Mouse (Mus musculus) cerebellum, adult 9-10 months (tissue): ENCODE results near the gene Nav3.

ENCODE experiments used
- DNase-seq: peaks from one replicate; pipeline ENCODE4 v3.0.0; 2022

The Nav3 gene

DNA sequence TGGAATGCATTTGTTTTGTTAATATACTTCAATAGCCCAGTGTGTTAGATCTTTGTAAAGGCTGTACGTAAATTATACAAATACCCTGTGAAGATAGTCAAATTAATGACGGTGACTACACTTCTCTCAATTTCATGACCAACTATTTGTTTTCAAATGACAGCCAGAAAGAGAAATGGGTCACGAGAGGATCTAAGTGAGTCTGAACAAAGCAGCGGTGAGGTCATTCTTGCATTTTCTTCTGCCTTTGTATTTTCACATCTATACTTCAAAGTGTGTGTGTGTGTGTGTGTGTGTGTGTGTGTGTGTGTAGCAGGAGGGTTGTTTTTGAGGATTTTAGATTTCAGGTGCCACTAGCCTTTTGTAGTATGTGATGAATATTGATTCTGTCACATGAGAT, 662.5 kb downstream of the Nav3 start:
- no peak for DNase-seq

DNA sequence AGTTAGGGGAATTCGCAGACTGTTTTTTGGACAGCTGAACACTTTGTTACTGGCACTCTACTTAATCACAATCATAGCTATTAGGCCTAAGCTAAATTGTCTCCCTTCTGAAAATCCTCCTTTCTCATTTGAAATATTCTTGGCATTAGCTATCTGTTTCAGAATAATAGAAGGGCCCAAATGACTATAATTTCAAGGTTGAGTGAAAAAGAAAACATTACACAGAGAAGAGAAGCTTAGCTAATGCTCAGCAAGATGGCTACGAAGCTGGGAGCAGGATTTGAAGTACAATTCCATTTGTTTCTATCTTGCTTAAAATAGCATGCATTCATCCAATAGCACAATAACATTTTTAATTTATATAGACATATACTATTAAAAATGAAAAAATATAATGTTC, 667.3 kb downstream of the Nav3 start:
- no peak for DNase-seq

DNA sequence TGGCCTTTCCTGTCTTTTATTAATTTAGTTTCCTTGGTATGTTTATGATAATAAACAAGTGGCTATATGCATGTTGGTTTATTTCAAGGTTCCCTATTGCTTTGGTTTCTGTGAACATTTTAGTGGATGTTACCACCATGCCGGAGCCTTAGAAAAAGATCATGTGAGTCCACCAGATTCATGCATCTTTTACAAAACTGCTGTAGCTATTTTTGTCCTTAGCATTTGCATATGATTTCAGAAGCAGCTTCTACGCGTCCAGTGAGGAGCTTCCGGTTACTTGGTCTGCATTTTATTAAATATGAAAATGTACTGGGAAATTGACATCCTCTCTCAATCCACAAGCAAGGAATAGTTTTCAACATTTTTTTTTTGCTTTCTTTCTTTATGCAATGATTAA, 676.9 kb downstream of the Nav3 start:
- DNase-seq = no peak

DNA sequence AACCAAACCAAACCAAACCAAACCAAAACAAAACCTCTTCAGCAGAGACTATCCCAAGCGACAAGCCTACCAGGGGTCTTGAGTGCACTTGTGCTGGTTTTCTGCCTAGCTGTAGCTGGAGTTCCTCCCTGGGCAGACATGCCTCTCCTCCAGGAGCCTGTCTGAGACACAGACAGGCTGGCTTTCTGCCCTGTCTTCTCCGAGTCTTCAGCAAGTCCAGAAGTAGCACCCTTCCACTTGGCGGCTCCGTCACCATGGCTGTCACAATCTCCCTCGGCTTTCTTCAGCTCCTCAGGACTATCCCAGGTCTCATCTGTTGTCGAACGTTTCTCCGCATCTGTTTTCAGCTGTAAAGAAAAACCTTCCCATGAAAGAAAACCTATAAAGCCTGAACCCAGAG, 686.9 kb downstream of the Nav3 start:
- DNase-seq = no peak

DNA sequence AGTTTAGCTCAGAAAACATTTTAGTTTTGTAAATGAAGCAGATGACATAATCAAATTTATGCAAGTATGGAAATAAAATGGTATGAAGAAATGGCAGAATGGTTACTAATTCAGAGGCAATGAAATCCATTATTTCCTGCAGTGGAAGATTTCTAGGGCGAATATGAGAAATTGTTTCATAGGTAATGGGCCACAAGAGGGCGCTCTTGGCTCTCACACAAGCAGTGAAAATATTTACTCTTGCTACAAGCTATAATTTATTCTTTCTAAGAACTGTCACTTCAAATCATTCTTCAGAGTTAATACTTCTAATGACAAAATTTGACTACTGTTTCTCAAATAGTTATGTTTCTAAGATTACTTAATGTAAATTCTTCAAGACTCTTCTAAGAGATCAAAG, 690.4 kb downstream of the Nav3 start:
- DNase-seq = peak; percentile 79

DNA sequence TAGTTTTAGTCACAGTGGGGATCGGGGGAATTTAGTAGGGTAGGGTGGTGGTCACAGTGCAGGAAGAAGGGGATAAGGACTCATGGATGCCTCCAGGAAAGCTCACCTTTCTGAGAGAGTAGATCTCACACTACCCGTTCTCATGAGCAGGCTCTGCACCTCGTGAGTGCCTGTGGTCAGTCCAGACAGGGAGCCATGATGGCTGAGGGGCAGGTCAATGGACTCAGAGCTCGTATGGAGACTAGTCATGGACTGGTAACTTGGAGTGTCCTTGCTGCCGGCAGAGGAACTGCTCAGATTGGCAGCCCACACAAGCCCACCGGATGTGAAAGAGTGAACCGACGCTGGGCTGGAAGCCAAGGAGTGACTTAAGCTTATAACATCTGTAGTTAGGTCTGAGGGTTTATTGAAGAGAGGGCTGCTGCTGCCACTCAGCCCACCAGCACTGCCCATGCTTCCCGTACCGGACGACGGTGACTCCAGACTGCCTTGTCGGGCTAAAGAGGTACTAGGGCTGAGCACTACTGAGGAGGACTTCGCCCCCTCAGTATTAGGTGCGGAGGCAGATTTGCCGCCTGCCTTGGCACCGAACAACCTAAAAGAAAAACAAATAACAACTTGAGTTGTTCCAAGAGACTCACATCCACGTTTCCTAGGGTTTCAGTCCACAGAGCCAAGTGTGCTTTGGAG, 691.4 kb downstream of the Nav3 start:
- DNase-seq = no peak

DNA sequence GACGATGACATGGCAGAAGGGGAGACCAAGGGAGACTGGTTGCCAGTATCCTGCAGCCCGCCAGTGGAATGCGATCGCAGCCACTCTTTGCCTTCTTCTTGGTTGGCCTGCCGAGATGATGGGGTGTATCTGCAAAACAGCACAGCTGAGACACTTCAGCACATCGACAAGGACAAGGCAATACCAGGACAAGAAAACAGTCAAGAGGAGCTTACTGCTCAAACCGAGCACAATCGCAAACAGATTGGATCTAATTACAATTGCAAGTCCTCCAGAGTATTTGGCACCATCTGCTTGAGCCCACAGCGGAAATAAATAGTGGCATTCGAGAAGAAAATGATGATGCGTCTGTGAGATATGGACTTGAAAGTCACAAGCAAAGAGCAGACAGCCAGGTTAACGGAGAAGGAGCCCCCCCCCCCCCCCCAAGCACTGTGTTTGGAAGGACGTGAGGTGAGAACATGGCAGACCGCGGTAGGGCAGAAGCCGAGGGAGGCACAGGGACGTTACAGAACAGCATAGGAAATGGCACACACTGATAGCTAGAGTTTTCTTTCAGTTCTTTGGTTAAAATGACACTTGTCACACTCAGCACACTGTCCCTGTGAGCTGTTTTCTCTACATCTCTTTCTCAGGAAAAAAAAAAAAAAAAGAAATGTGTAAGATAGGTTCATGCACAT, 696.9 kb downstream of the Nav3 start:
- peak; percentile 73 for DNase-seq

DNA sequence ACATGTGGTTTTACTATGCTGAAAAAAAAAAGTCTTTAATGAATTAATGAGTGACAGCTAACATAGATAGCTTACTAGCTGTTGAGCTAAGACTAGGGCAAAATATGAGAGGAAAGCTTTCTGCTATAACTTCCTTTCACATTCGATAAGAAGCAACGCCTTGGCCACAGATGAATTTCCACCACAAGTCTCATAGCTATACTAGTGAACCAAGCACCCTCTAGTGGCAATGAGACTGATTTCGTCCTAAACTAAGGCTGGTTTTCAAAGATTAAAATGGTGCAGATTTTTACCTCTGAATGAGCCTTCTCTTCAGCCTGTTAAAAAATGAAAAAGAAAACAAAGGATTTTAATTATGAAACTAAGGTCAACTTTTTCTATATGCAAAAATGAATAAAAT, 709.1 kb downstream of the Nav3 start:
- peak; percentile 81 for DNase-seq

DNA sequence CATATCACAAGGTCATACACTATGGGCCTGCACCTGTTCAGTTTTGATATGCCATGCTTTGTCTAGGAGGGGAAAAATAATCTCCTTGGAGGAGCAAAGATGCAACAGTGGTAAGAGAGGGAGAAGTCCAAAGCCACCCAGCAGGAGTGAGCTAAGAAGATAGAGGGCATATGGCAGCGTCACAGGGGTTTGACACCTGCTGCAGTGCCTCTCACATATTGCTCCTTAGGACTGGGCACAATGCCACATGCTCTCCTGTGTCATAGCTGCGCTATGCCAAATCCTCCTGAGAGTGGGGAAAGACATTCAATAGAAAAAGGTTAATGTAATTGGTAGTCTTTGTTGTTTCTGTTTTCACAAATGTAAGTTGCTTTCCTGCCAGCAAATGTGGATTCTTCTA, 714.3 kb downstream of the Nav3 start:
- peak; percentile 99 for DNase-seq

DNA sequence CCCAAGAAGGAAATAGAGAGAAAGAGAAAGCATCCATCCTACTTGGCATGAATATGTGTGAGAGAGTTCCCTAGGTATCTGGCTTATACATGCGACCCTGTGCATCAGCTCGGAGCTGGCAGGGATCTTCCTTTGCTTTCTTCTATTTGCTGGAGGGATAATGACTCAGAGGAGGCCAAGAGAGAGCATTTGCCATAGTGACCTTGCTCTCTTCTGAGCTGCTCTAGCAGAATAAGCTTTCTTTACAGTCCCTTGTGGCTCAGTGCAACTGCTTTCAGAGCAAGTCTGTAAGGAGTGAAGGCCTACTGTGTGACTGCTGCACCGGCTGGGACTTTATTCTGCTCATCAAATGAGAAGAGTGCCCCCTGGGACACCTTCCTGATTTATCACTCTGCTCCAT, 715.7 kb downstream of the Nav3 start:
- DNase-seq = peak; percentile 59

DNA sequence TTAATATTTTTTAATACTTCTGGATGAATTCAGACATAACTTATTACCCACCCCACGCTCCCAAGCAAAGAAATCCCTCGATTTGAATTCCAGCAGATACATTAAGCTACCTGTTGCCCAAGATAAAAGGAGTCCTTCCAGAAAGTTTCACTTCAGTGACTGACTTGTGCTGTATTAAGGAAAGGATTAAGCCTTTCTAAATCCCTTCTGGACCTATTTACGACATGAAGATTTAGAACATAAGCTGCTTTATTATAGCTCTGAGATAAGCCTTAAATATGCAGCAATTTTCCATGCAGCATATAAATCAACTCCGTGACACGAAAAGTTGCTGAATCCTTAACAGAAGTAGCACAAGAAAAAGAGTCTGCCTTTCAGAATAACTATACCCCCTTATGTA, 732.4 kb downstream of the Nav3 start:
- no peak for DNase-seq

DNA sequence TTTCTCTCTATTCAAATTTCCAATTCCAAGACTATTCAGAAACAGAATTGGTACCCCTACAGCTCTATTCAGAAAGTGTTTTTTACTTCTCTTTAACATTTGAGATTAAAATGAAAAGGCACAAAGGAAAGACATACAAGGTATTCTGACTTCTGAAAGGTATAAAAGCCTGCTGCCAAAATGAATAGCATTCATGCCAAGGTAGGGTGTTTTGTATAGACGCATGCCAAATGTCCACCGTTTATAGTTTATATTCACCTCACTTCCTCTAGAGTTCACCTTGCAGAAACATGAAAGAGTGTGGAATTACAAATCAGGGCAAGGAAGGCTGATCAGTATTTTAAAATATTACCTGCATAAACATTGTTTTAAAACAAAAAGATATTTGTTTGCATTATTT, 737.2 kb downstream of the Nav3 start:
- DNase-seq = peak; percentile 65

DNA sequence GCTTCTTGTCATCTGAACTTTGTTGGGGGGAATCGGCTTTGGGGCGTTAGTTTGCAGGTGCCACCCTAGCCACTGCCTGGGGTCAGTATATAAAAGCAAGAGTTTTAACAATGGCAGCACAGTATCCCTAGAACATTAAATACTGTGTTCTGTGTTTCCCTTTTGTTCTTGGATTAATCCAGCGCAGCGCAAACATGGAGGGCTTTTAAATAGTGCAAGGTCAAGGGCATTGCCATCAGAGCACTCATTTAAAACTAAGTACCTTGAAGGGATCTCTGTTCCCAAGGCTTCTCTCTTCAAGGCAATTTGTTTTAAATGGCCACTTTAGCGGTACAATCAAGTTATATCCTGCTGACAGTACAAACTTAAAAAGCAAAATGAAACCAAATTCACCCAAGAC, 737.6 kb downstream of the Nav3 start:
- no peak for DNase-seq

DNA sequence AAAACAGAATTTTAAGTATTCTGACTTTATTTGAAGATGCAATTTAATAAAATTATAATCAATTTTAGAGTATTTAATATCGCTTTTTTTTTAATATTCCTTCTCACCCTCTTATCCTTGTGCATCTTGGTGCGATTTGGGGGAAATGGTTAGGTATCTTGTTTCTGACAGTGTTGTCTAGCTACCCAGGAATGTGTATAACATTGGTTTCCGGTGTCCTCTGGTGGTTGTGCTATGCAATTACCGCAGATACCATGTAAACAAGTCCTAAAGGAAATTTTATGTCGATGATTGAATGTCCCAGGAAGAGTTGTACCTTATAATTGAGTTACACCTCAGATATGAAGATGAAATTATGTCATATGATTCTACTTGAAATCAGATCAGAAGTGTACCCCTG, 743.0 kb downstream of the Nav3 start:
- peak; percentile 87 for DNase-seq

DNA sequence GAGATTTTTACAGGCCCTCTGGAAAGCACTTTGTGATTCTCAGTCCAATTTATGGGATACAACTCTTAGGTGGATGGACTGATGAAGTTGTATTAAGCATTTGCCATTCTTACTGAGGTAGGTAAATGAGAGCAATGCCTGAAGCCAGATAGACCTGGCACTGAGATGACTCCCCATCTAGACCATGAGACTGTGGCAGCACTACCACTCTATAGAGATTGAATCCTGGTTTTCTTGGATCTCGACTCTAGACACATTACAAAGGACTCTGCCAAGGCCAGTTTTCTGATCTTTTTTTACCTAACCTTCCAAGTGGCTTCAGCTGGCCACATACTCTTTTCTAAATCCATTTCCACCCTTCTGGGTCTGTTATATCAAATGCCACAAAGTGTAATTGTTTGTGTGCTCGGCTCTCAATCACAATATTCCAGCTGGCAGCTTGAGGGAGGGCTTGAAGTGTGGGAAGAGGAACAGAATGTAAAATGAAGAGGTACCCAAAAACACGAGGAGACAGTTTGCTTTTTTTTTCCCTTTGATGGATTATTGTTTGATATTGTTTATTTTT, 756.2 kb downstream of the Nav3 start:
- DNase-seq = no peak

DNA sequence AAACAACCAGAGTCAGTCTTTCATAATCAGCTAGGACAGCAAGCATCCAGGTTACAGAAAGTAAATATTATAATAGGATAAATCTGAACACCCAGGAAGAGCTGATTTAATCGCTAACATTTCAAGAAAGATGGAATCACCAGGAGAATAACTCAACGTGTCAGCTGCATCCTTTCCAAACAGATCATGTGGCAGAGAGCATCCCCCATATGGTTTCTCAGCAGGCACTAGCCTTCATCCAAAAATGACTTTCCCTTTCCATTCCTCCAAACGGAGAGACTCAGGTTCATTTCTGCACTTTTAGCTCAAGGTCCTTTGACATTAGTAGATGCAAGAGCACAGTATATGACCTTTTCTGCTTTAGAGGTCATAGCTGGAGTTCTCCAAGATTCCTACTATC, 765.4 kb downstream of the Nav3 start:
- DNase-seq = peak; percentile 98

DNA sequence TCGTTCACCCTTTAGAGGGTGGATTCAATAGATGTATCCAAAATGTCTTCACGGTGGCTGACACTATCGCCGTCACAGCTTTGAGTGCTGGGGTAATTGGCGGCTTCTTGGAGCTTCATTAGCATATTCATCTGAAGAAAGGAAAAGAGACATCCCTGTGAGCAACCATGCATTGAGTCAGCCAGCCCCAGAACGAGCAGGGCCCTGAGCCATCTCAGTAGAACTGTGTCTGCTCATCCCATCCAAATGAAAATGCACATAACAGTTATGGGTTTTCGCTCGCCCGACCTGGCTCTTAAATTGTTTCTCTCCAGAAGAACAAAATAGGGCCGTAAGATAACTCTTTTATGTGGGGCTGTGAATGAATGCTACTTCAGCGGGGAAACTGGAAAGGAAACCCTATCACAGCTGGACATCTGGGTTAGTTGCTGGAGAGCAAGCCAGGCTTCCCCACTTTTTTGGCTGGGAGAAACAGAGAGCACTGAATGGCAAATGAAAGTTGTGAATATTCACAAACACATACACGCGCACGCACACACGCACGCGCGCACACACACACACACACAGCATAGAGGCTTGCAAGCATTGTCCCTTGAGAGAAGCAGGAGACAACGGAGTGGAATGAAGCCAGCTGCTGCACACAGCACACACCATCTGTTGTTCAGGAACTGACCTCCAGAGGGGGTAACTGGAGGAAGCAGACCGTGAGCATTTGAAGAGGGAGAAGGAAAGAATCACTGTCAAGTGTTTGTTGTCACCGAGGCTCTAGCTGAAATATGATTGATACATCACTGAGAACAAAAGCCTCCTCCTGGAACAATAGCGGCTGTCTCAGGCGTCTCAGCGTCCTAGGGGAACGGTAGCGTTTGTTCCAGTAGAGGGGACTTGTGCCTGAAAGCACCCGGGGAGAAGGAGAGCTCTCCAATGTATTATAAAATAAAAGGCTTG, 771.6 kb downstream of the Nav3 start:
- DNase-seq = peak; percentile 96

DNA sequence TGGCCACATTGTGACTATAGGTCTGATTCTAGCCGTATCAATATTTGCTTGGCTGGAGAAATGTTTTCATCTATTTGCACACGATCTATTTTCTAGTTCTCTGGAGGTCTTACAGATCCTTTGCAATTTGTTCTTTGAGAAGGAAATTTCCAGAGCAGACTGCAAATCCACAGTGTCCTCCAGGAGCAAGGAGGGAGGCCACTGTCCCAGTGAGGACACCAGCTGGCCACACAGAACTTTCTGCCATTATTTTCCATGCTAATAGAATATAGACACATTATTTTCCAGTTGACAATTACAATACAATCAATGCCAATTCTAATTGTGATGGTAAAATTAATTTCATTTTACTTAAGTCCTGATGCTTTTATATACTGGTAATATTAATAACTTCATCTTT, 783.1 kb downstream of the Nav3 start:
- peak; percentile 93 for DNase-seq

DNA sequence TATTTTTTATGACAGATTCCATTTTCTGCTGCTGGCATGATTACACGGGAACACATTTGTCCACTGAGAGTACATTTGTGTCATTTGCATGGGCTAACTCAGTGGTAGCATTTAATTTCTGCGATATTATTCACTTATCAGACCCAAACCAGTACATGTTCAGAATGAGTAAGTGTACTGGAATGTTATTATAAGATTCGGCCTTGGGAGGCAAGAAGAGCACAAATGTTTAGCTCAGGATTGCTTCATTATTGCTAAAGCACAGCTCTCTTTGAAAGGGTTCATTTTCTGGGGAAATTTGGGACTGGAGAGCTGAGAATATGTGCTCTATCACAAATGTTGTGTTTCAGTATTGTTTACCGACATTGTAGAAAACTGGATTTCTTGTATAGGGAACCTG, 788.6 kb downstream of the Nav3 start:
- no peak for DNase-seq

DNA sequence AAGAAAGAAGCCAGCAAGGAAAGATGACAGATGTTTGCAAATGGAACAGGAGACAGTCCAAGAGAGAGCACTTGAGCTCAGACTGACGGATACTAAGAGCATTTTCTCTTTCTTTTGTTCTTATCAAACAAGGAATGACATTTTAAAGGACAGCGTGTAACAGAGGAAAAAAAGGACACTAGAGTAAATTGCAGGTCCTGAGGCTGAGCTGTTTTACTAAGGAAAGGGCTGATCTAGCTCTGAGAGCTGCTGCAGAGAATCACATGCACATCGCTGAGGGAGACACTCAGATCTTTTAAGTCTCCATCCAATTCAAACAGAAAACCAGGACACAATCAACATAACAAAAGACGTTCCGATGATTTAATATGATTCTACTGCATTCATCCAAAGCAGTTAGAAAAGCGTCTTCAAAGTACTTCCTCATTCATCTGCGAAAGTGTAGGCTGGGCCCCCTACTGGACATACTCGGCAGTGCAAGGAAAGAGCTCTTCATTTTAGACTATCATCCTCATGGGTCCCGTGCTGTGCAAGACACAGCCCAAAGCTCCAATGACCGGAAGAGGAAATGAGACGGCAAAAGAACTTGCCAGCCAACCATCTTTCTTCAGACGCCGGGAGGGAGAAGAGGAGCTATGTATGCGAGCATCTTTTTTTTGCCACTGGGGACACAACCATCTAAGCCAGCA, 791.2 kb downstream of the Nav3 start:
- peak; percentile 90 for DNase-seq

DNA sequence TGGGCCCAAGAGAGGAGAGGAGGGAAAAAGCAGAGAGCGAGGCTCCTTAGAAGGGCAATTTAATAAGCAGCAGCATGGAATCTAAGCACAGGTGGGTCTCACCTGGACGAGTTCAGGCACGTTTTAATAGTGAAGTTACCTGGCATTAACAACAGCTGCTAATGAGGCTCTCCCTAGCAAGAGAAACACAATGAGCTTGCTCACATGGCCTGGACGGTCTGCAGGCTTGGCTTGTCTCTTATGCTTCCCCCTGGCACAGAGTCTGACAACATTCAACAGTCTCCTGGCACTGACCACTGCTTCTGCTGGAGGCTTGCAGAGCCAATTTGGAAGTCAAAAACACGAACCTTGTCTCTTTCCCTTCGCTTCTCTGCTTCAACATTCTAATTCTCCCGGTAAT, 804.5 kb downstream of the Nav3 start:
- DNase-seq = peak; percentile 80

DNA sequence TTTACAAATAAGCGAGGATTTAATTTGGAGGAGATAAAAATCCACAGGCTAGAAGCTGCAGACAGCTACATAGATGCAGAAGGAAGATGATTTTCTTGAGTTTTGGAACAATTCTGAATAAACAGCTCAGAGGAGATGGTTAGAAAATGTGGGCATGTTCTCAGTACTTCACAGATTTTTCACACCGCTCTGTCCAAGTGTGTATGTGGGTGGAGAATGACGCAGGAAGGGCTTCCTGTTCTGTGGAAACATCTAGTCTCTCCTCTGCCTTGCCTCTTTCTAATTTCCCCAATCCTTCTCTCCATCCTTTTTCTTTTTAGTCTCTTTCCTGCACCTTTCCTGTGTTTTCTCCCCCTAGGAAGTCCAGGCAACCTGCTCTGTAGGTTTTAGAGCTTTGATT, 812.4 kb downstream of the Nav3 start:
- DNase-seq = no peak

DNA sequence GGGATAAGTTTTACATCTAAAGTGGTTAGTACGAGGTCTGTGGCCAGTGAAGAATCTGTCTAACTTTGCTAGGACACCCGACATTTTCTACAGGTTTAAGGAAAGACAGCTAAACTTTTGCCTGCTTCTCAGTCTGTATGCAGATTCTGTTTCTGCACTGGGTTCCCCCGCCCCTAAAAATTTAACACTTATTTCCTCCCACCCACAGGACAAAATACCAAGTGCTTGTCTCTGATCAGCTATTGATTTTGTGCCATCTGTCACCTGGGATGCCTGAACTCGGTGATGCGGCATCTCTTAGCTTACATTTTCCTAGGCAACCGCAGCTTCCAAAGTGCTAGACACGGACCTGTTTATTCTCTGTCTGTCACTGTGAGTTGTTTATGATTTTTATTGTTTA, 814.2 kb downstream of the Nav3 start:
- DNase-seq = no peak
